Mouse (Mus musculus): ENCODE measurements around the gene Skap1. TPM values are rescaled to one million over a fixed set of nuclear protein-coding genes. Genes with fewer than 3 reads are reported as not detected.
"Not testable (repeated sequence)": the region's sequence is repeated elsewhere in the genome, so short reads cannot be mapped to it uniquely, and the experiment has no call there.

Gene Skap1
- polyA plus RNA-seq, 1 experiment from 2014 or later, result 0.23 TPM

DNA sequence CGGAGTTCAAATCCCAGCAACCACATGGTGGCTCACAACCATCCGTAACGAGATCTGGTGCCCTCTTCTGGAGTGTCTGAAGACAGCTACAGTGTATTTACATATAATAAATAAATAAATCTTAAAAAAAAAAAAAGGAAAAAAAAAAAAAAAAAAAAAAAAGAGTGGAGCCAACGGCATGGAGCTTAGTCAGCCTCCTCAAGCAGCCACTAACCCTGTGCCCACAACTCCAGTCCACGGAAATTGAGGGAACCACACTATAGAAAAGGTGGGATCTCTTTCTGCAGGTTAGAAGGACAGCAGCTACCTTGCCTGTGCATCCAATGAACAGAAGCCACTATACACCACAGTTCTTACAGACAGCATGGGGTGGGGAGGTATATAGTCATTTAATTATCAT is 250.8 kb downstream of the Skap1 start:
- H3K4me2 ChIP-seq (ENCODE audit: low read length); H3K27ac ChIP-seq (replicated peaks in 1 of 2; ENCODE audit: control insufficient read depth in 1 of 2, insufficient read depth in 1 of 2, low read depth in 2 of 2, low read length in 2 of 2); H3K36me3 ChIP-seq (ENCODE audit: control insufficient read depth, insufficient read depth, low read length); H3K9me3 ChIP-seq (ENCODE audit: control insufficient read depth, low read length); H3K9ac ChIP-seq (ENCODE audit: low read length); ATAC-seq (ENCODE audit: insufficient number of reproducible peaks, insufficient read depth, low FRiP score, low read depth); H3K4me3 ChIP-seq (ENCODE audit: control insufficient read depth in 1 of 2, insufficient read depth in 1 of 2, low read depth in 1 of 2, low read length in 2 of 2); H3K27me3 ChIP-seq (ENCODE audit: control insufficient read depth, insufficient read depth, low read length); H3K4me1 ChIP-seq (ENCODE audit: control insufficient read depth in 2 of 2, insufficient read depth in 2 of 2, low read length in 2 of 2): not testable (repeated sequence)
- 66% methylated on average over 3 of the region's 5 CpGs for WGBS

DNA sequence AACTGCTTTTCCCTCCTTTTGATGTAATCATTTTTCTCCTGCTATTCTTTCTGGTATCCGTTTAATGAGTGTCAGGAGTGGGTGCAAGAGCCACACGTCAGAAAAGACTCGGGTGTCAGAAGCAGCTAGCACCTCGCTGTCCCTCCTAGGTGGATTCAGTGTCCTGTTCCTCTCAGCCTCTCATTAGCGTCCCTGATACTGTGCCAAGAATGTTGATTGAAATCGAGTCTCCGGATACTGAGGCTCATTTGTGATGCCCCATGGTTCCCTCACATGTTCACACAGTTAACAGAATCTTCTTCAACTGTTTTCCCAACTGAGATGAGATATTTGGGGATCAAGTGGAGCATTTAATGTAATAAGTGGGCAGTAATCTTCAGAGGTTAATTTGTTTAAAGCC is 254.2 kb downstream of the Skap1 start:
- WGBS, result 54% methylated on average over 7 of the region's 7 CpGs
- H3K27ac ChIP-seq (replicated peaks in 1 of 2; ENCODE audit: control insufficient read depth in 1 of 2, insufficient read depth in 1 of 2, low read depth in 2 of 2, low read length in 2 of 2), result no peak overlapping the region

DNA sequence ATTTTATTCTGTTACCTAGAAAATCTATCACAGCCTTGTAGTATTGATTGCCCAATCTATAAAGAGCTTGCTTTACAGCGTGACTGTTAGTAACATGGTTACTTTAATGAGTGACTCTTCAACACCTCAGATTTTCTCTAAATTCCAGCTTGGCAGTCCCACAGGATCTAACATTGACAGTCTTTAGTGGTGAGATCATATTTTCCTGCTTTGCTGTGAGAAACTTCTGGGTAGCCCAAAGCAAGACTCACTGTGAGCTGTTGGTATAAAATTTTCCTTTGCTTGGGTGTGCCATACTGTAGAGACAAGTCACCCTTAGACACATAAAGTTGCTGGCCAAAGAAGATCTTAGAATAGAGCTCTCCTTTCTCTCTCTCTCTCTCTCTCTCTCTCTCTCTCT is 261.4 kb downstream of the Skap1 start:
- no peak for ATAC-seq (ENCODE audit: insufficient number of reproducible peaks, insufficient read depth, low FRiP score, low read depth)
- H3K9ac ChIP-seq (ENCODE audit: low read length), result no peak overlapping the region
- H3K4me2 ChIP-seq (ENCODE audit: low read length), result no peak overlapping the region
- 20% methylated on average over 1 of the region's 1 CpGs for WGBS
- H3K27ac ChIP-seq (replicated peaks in 1 of 2; ENCODE audit: control insufficient read depth in 1 of 2, insufficient read depth in 1 of 2, low read depth in 2 of 2, low read length in 2 of 2), result no peak overlapping the region
- no peaks in the 10 kb centered on the region for H3K9me3 ChIP-seq (ENCODE audit: control insufficient read depth, low read length)
- H3K4me1 ChIP-seq (ENCODE audit: control insufficient read depth in 2 of 2, insufficient read depth in 2 of 2, low read length in 2 of 2), result peaks cover 0 to 4% of the 10 kb centered on the region in 2 experiments; a peak in 1 of 4 replicates
- H3K36me3 ChIP-seq (ENCODE audit: control insufficient read depth, insufficient read depth, low read length), result no peaks in the 10 kb centered on the region
- H3K4me3 ChIP-seq (ENCODE audit: control insufficient read depth in 1 of 2, insufficient read depth in 1 of 2, low read depth in 1 of 2, low read length in 2 of 2), result no peak overlapping the region
- no peaks in the 10 kb centered on the region for H3K27me3 ChIP-seq (ENCODE audit: control insufficient read depth, insufficient read depth, low read length)

More for the DNA sequence above, 254.2 kb downstream of the Skap1 start:
- Histone ChIP-seq H3K27me3 (ENCODE audit: control insufficient read depth, insufficient read depth, low read length) (peaks cover 4% of the 10 kb centered on the region; the same call in 1 of the 2 replicates), H3K36me3 (ENCODE audit: control insufficient read depth, insufficient read depth, low read length) (no peaks in the 10 kb centered on the region), H3K4me2 (ENCODE audit: low read length) (no peak overlapping the region), H3K4me1 (ENCODE audit: control insufficient read depth in 2 of 2, insufficient read depth in 2 of 2, low read length in 2 of 2) (no peaks in the 10 kb centered on the region), H3K4me3 (ENCODE audit: control insufficient read depth in 1 of 2, insufficient read depth in 1 of 2, low read depth in 1 of 2, low read length in 2 of 2) (no peak overlapping the region), H3K9ac (ENCODE audit: low read length) (no peak overlapping the region), H3K9me3 (ENCODE audit: control insufficient read depth, low read length) (no peaks in the 10 kb centered on the region)
- no peak for ATAC-seq (ENCODE audit: insufficient number of reproducible peaks, insufficient read depth, low FRiP score, low read depth)

DNA sequence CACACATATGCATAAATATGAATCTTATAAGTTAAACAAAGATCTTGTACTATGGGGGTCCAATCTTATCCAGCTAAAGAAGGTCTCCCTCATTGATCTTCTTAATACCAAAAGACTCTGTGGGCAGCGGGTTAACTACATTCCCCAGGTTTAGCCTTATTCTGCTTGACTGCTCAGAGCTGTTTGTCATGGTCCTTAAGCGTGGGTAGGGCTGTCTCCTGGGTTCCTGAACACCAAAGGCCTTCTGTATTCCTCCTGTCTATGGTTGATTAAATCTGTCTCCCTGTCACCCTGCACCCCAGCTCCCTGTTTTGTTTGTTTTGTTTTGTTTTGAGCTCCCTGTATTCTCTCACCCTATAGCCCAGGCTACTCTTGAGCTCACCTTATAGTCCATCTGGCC is 264.2 kb downstream of the Skap1 start:
- H3K27ac ChIP-seq (replicated peaks in 1 of 2; ENCODE audit: control insufficient read depth in 1 of 2, insufficient read depth in 1 of 2, low read depth in 2 of 2, low read length in 2 of 2), result no peak overlapping the region
- ATAC-seq (ENCODE audit: insufficient number of reproducible peaks, insufficient read depth, low FRiP score, low read depth), result no peak
- H3K4me2 ChIP-seq (ENCODE audit: low read length), result no peak overlapping the region
- no peaks in the 10 kb centered on the region for H3K27me3 ChIP-seq (ENCODE audit: control insufficient read depth, insufficient read depth, low read length)
- H3K4me3 ChIP-seq (ENCODE audit: control insufficient read depth in 1 of 2, insufficient read depth in 1 of 2, low read depth in 1 of 2, low read length in 2 of 2), result no peak overlapping the region
- H3K4me1 ChIP-seq (ENCODE audit: control insufficient read depth in 2 of 2, insufficient read depth in 2 of 2, low read length in 2 of 2), result peaks cover 0 to 4% of the 10 kb centered on the region in 2 experiments; a peak in 1 of 4 replicates
- H3K9ac ChIP-seq (ENCODE audit: low read length), result no peak overlapping the region
- no peaks in the 10 kb centered on the region for H3K9me3 ChIP-seq (ENCODE audit: control insufficient read depth, low read length)
- whole genome bisulfite sequencing, result 74% methylated on average over 2 of the region's 2 CpGs
- H3K36me3 ChIP-seq (ENCODE audit: control insufficient read depth, insufficient read depth, low read length), result no peaks in the 10 kb centered on the region

DNA sequence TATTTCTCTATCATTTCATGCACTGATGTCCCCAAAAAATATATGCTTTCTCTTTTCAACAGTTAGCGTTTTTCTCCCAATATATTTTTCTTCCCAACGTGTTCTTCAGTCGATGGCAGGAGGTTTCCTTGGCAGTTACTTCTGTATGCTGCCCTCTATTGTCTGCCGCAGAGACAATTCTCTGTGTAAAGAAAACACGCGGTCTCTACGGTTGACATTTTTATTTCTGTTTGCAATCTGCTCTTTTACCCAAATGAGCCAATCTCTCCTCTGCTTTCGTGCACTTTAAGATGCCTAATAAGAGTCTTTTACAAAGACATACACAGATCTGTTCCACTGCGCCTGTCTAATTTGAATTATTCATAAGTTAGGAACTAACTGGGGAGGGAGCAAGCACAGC is 265.1 kb downstream of the Skap1 start:
- Histone ChIP-seq H3K4me1 (ENCODE audit: control insufficient read depth in 2 of 2, insufficient read depth in 2 of 2, low read length in 2 of 2) (peaks cover 0 to 4% of the 10 kb centered on the region in 2 experiments; a peak in 1 of 4 replicates), H3K36me3 (ENCODE audit: control insufficient read depth, insufficient read depth, low read length) (no peaks in the 10 kb centered on the region), H3K9me3 (ENCODE audit: control insufficient read depth, low read length) (no peaks in the 10 kb centered on the region), H3K27ac (replicated peaks in 1 of 2; ENCODE audit: control insufficient read depth in 1 of 2, insufficient read depth in 1 of 2, low read depth in 2 of 2, low read length in 2 of 2) (no peak overlapping the region), H3K27me3 (ENCODE audit: control insufficient read depth, insufficient read depth, low read length) (no peaks in the 10 kb centered on the region), H3K4me3 (ENCODE audit: control insufficient read depth in 1 of 2, insufficient read depth in 1 of 2, low read depth in 1 of 2, low read length in 2 of 2) (no peak overlapping the region), H3K9ac (ENCODE audit: low read length) (no peak overlapping the region), H3K4me2 (ENCODE audit: low read length) (0 out of 2 replicates have a peak overlapping the region, but pooled peaks have one; percentile 35)
- ATAC-seq (ENCODE audit: insufficient number of reproducible peaks, insufficient read depth, low FRiP score, low read depth), result no peak
- 41% methylated on average over 9 of the region's 9 CpGs for WGBS

DNA sequence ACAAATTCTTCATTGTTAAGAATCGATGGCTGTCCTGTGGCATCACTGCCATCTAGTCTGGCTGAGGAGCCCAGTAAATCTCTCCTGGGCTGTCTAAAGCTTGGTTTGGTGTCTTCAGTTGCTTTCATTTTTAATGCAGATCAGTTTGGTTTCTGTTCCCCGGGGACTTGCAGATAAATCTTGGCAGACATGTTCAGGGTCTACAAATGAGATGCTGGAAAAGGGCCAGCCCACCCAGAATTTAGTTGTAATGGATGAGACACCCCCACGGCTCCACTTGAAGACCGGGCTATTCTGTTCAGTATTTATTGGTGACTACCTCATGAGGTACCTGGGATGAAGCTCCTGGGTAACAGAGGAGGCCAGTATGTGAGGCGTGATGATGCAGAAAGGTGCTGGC is 265.9 kb downstream of the Skap1 start:
- Histone ChIP-seq H3K27me3 (ENCODE audit: control insufficient read depth, insufficient read depth, low read length) (no peaks in the 10 kb centered on the region), H3K9ac (ENCODE audit: low read length) (no peak overlapping the region), H3K9me3 (ENCODE audit: control insufficient read depth, low read length) (no peaks in the 10 kb centered on the region), H3K27ac (replicated peaks in 1 of 2; ENCODE audit: control insufficient read depth in 1 of 2, insufficient read depth in 1 of 2, low read depth in 2 of 2, low read length in 2 of 2) (no peak overlapping the region), H3K4me3 (ENCODE audit: control insufficient read depth in 1 of 2, insufficient read depth in 1 of 2, low read depth in 1 of 2, low read length in 2 of 2) (no peak overlapping the region), H3K4me2 (ENCODE audit: low read length) (no peak overlapping the region), H3K4me1 (ENCODE audit: control insufficient read depth in 2 of 2, insufficient read depth in 2 of 2, low read length in 2 of 2) (peaks cover 0 to 3% of the 10 kb centered on the region in 2 experiments; a peak in 1 of 4 replicates), H3K36me3 (ENCODE audit: control insufficient read depth, insufficient read depth, low read length) (no peaks in the 10 kb centered on the region)
- 82% methylated on average over 5 of the region's 5 CpGs for WGBS
- ATAC-seq (ENCODE audit: insufficient number of reproducible peaks, insufficient read depth, low FRiP score, low read depth), result no peak

DNA sequence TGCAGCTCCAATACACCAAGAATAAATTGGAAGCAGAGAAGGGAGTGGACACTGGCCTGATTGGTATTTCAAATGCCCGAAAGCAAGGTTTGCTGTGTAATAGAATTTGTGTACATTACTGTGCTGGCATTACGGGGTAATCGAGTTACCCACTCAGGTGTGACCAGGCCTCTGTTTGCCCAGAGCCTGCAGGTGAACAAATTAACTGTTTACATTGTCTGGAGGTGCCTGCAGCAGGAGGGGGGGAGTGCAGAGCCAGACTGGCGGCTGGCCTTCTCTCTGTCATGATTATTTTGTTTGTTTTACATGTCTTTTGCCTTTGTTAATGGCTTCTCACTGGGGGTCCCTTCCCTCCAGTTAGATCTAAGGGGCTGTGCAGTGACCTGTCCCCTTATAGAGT is 268.3 kb downstream of the Skap1 start:
- no peak overlapping the region for H3K4me2 ChIP-seq (ENCODE audit: low read length)
- peaks cover 5 to 6% of the 10 kb centered on the region in 2 experiments; a peak in 2 of 4 replicates for H3K4me1 ChIP-seq (ENCODE audit: control insufficient read depth in 2 of 2, insufficient read depth in 2 of 2, low read length in 2 of 2)
- no peaks in the 10 kb centered on the region for H3K9me3 ChIP-seq (ENCODE audit: control insufficient read depth, low read length)
- no peaks in the 10 kb centered on the region for H3K36me3 ChIP-seq (ENCODE audit: control insufficient read depth, insufficient read depth, low read length)
- no peak for ATAC-seq (ENCODE audit: insufficient number of reproducible peaks, insufficient read depth, low FRiP score, low read depth)
- 74% methylated on average over 4 of the region's 4 CpGs for WGBS
- no peak overlapping the region for H3K9ac ChIP-seq (ENCODE audit: low read length)
- H3K27me3 ChIP-seq (ENCODE audit: control insufficient read depth, insufficient read depth, low read length), result peaks cover 10% of the 10 kb centered on the region; the same call in 1 of the 2 replicates
- no peak overlapping the region for H3K27ac ChIP-seq (replicated peaks in 1 of 2; ENCODE audit: control insufficient read depth in 1 of 2, insufficient read depth in 1 of 2, low read depth in 2 of 2, low read length in 2 of 2)
- H3K4me3 ChIP-seq (ENCODE audit: control insufficient read depth in 1 of 2, insufficient read depth in 1 of 2, low read depth in 1 of 2, low read length in 2 of 2), result no peak overlapping the region

DNA sequence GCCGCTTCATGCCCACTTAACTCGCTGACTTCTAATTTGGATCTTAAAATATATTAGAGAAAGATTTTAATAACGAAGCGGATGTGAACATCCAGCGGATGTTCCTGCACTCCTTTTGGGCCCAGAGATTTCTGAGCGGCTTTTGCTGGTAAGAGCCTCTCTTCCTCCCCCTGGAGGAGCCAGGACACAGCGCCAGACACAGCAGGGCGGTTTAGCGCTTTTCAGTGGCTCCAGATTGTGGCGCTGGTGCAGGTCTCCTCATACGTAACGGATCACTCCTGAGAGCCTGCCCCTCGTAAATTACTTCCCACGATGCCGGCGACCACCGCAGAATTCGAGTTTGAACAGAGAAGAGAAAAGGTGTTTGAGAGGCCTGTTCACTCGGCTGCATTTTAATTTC is 271.5 kb downstream of the Skap1 start:
- peak overlapping the region; percentile 68; the same call in 1 of the 2 replicates for H3K9ac ChIP-seq (ENCODE audit: low read length)
- peak overlapping the region; percentile 27 to 44 for H3K4me3 ChIP-seq (ENCODE audit: control insufficient read depth in 1 of 2, insufficient read depth in 1 of 2, low read depth in 1 of 2, low read length in 2 of 2)
- peaks cover 12% of the 10 kb centered on the region; the same call in 1 of the 2 replicates for H3K27me3 ChIP-seq (ENCODE audit: control insufficient read depth, insufficient read depth, low read length)
- no peak for ATAC-seq (ENCODE audit: insufficient number of reproducible peaks, insufficient read depth, low FRiP score, low read depth)
- H3K4me2 ChIP-seq (ENCODE audit: low read length), result peak overlapping the region; percentile 65
- under 1% methylated on average over 19 of the region's 19 CpGs for WGBS
- H3K4me1 ChIP-seq (ENCODE audit: control insufficient read depth in 2 of 2, insufficient read depth in 2 of 2, low read length in 2 of 2), result peaks cover 5 to 6% of the 10 kb centered on the region in 2 experiments; a peak in 2 of 4 replicates
- no peak overlapping the region for H3K27ac ChIP-seq (replicated peaks in 1 of 2; ENCODE audit: control insufficient read depth in 1 of 2, insufficient read depth in 1 of 2, low read depth in 2 of 2, low read length in 2 of 2)
- H3K36me3 ChIP-seq (ENCODE audit: control insufficient read depth, insufficient read depth, low read length), result no peaks in the 10 kb centered on the region
- no peaks in the 10 kb centered on the region for H3K9me3 ChIP-seq (ENCODE audit: control insufficient read depth, low read length)
